Mouse (Mus musculus) liver, embryonic 12.5 days (tissue): ENCODE data around the gene Stx7. TPM values are rescaled to one million over a fixed set of nuclear protein-coding genes. Genes with fewer than 3 reads are reported as not detected.
"Not testable (repeated sequence)": the region's sequence is repeated elsewhere in the genome, so short reads cannot be mapped to it uniquely, and the experiment has no call there.

ENCODE experiments used
- ATAC-seq: fragments of 200-750 bp; cut with Nextera tagmentation; 2 replicates; pipeline ENCODE4 v1.8.0; 2017; ENCODE audit warnings: moderate number of reproducible peaks, mild to moderate bottlenecking, moderate library complexity
- H3K27ac ChIP-seq: fragments of 300-500 bp; sonication (generic); 2 replicates; pipeline ENCODE4 v1.5.1; 2016; ENCODE audit warnings: mild to moderate bottlenecking
- H3K27me3 ChIP-seq: fragments of 300-500 bp; sonication (generic); replicated peaks from 2 replicates; pipeline ENCODE4 v1.6.1; 2016; ENCODE audit warnings: mild to moderate bottlenecking, moderate library complexity
- H3K36me3 ChIP-seq: fragments of 300-500 bp; sonication (generic); 2 replicates; pipeline ENCODE4 v1.6.1; 2016; ENCODE audit warnings: mild to moderate bottlenecking, moderate library complexity
- H3K4me1 ChIP-seq: fragments of 300-500 bp; sonication (generic); 2 replicates; pipeline ENCODE4 v1.6.1; 2016
- H3K4me2 ChIP-seq: fragments of 300-500 bp; sonication (generic); 2 replicates; pipeline ENCODE4 v1.6.1; 2016; ENCODE audit warnings: mild to moderate bottlenecking, moderate library complexity
- H3K4me3 ChIP-seq: fragments of 300-500 bp; sonication (generic); 2 replicates; pipeline ENCODE4 v1.5.1; 2016; ENCODE audit warnings: mild to moderate bottlenecking, moderate library complexity
- H3K9ac ChIP-seq: fragments of 300-500 bp; sonication (generic); 2 replicates; pipeline ENCODE4 v1.6.1; 2016; ENCODE audit warnings: mild to moderate bottlenecking, moderate library complexity
- H3K9me3 ChIP-seq: fragments of 300-500 bp; sonication (generic); replicated peaks from 2 replicates; pipeline ENCODE4 v1.6.1; 2016; ENCODE audit warnings: mild to moderate bottlenecking, moderate library complexity
- WGBS: fragments of 180-500 bp; shearing (Covaris S2); methylation state at CpG from one replicate; pipeline ENCODE4 v1.1.7; 2016; ENCODE audit not compliant: insufficient replicate concordance; 5-methylcytosine and 5-hydroxymethylcytosine counted together
- polyA plus RNA-seq: library from polyadenylated mRNA; unstranded; fragments of >200 nt; fragmentation: Nextera tagmentation; extraction: Ambion mirVana; gene quantifications from 2 replicates; pipeline ENCODE4 v1.2.1, GENCODE M21; 2016

Gene Stx7
- polyA plus RNA-seq, result 34.0 TPM in 2 replicates

DNA sequence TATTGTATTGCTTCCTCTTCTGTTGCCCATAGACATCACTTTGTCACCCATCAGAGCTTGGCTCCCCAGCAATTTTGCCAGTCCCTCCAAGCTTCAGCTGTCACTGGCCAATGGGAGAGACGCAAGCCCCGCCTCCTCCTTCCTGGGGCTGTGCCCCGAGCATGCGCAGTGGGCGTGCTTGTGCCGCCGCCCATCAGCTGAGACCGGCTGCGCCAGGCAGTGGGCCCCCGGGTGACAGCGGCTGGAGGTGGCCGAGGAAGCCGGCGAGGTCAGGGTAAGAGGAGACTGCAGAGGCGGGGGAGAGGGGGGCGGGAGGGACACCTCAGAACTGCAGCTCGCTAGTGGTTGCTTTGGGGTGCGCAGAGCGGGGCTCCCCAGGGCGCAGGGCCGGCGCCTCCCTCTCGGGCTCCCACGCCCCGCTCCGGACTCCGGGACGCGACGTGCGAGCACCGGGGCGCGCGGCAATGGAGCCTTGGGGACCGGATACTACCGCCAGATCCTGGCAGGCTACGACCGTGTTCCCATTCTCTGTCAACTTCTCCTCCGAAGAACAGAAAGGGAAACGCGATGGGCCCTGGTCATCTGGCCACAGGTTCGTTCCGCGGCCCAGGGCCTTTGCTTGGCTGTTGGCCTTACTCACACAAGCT lies at the start of gene Stx7:
Gene Stx7, plus strand, starts transcription at position 168 of the 647 bp plus-strand sequence.
- Histone ChIP-seq H3K4me3 (peak within 1 kb of the TSS; percentile 78), H3K9me3 (no peaks in the 10 kb centered on the region), H3K4me1 (peaks cover 16% of the 10 kb centered on the region), H3K27me3 (no peaks in the 10 kb centered on the region), H3K4me2 (peak within 1 kb of the TSS; percentile 77), H3K36me3 (no peaks in the 10 kb centered on the region; the same call in 1 of the 2 replicates), H3K9ac (peak within 1 kb of the TSS; percentile 86), H3K27ac (peak within 1 kb of the TSS; percentile 81)
- WGBS, result under 1% methylated on average over 42 of the region's 45 CpGs
- ATAC-seq, result peak; percentile 98

DNA sequence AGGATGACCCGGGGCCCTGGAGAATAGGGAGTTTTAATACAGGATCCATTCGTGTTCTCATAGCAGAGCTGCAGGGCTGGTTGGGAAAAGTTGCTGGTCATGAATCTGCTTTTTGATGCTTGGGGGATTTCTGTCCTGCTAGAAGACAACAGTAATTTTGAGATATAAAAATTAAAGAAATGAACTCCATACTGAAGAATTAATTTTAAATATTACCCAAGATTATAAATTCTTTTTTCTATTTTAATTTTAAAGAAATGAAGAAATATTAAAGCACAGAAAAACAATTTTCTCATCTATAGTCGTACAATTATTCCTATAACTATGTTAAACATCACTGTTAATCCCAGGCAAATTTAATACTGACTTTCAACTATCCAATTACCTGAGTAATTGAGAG lies 47.3 kb upstream of the Stx7 start, which contains the start of gene Taar8c:
Gene Taar8c, minus strand, starts transcription at position 101 of the 400 bp plus-strand sequence.
- H3K4me1 ChIP-seq, H3K4me3 ChIP-seq, H3K9ac ChIP-seq, H3K36me3 ChIP-seq, H3K27me3 ChIP-seq, H3K4me2 ChIP-seq, ATAC-seq, H3K27ac ChIP-seq, H3K9me3 ChIP-seq: not testable (repeated sequence)
- WGBS, result 47% methylated on average over 1 of the region's 3 CpGs

DNA sequence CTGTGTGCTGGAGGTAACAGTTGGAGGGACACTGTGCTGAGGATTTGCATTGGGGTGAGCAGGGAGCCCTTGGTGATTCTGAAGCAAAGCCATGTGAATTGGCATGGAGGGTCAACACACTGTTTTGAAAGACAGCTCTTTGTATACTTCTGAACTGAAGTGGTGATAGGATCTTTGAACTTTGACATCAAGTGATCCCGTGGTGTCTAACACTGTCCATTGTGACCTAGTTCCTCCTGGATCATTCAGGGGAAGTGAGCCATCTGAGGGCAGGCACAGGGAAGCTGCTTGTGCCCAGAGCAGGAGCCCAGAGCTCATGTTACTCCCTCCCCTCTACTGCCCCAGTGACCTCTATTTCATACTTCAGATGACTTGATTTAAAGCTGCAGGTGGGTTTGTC lies 45.8 kb upstream of the Stx7 start:
- not testable (repeated sequence) for H3K27me3 ChIP-seq, H3K9ac ChIP-seq, H3K4me2 ChIP-seq, H3K4me3 ChIP-seq, H3K4me1 ChIP-seq, H3K9me3 ChIP-seq, H3K27ac ChIP-seq, H3K36me3 ChIP-seq
- WGBS, result 40% methylated on average over 1 of the region's 1 CpGs
- ATAC-seq, result peak; percentile 54

DNA sequence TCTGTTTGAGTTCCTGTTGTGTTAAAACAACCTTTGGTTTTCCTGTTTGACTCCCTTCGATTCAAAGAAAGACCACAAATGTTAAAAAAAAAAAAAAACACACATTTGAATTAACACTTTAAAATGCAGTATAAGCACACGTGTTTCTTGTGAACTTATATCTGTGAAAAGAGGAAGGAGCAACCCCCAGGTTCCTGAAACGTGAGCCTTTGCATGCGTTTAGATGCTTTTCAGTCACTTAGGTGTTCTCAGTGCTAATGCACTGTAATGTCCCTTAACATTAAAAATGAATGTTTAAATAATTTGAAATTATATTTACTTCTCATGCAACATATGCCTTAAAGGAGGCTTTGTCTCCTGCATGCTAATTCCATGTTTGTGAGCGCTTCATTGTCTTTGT lies 41.4 kb upstream of the Stx7 start:
- no peak overlapping the region for H3K4me3 ChIP-seq
- H3K27ac ChIP-seq, result no peak overlapping the region
- H3K4me1 ChIP-seq, result no peaks in the 10 kb centered on the region
- H3K36me3 ChIP-seq, result no peaks in the 10 kb centered on the region
- no peaks in the 10 kb centered on the region for H3K9me3 ChIP-seq
- H3K9ac ChIP-seq, result no peak overlapping the region
- ATAC-seq, result no peak
- H3K27me3 ChIP-seq, result no peaks in the 10 kb centered on the region
- H3K4me2 ChIP-seq, result no peak overlapping the region
- 31% methylated on average over 5 of the region's 5 CpGs for WGBS

DNA sequence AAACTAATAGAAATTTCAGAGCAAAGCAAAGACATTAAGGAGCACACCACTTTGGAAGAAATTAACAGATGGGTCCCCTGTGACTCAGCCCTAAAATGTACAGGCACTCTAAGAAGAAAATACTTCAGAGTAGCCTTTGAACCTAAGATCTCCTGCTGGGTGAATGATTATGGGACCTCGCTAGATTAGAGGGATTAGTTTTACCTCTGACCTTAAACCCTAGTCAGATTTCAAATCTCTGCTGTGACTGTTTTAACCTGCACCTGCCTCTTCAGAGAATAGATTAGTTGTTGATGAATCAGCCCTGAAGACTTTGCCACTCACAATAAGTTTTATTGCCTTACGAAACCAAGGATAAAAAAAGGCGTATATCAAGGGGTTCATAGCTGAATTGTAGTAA lies 40.9 kb upstream of the Stx7 start:
- no peaks in the 10 kb centered on the region for H3K36me3 ChIP-seq
- H3K9me3 ChIP-seq, result no peaks in the 10 kb centered on the region
- H3K27me3 ChIP-seq, result no peaks in the 10 kb centered on the region
- 68% methylated on average over 3 of the region's 3 CpGs for WGBS
- H3K27ac ChIP-seq, result no peak overlapping the region
- H3K4me1 ChIP-seq, result no peaks in the 10 kb centered on the region
- ATAC-seq, result no peak
- no peak overlapping the region for H3K4me3 ChIP-seq
- H3K4me2 ChIP-seq, result no peak overlapping the region
- no peak overlapping the region for H3K9ac ChIP-seq

DNA sequence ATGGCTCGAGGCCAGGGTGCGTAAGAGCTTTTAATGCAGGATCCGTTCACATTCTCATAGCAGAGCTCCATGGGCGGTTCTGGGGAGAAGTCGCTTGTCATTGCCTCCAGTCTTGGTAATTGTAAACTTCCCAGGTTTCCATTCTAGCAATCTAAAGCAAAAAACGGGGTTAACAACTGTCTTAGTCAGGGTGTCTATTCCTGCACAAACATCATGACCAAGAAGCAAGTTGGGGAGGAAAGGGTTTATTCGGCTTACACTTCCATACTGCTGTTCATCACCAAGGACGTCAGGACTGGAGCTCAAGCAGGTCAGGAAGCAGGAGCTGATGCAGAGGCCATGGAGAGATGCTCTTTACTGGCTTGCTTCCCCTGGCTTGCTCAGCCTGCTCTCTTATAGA lies 39.7 kb upstream of the Stx7 start, which contains the start of gene Taar9:
Gene Taar9, minus strand, starts transcription at position 101 of the 400 bp plus-strand sequence.
- not testable (repeated sequence) for H3K4me3 ChIP-seq, H3K9me3 ChIP-seq, H3K4me2 ChIP-seq, H3K27ac ChIP-seq, H3K9ac ChIP-seq, H3K4me1 ChIP-seq, H3K27me3 ChIP-seq, H3K36me3 ChIP-seq, ATAC-seq
- 77% methylated on average over 8 of the region's 8 CpGs for WGBS

DNA sequence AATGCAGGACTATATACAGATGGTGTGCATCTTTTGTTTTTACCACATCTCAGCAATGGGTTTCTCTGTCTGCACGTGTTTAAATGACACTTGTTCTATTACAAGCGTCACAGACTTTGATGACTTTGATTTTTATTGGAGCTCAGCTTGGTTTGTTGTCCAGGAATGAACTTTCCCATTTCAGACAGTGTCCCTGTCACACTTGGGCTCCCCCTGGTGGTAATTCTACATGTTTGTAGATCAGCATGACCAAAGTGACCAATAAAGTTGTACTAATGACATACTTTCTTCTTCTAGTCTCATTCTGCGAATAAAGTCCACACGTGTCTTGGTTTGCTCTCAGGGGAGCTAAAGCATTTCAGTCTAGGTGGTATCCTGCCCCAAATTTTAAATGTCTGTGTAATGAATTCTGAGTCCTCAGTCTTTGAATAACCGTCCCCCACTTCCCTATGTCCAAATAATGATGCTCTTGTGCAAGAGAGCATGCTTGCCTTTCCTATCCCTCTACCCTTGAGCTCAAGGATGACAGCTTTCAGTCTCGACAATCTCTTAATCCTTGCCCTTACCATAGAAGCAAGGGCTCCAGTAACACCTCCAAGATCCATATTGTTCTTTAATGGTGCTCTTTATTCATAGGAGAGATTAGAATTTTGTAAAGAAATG lies 37.9 kb upstream of the Stx7 start:
- ATAC-seq, result no peak
- Histone ChIP-seq H3K27ac (no peak overlapping the region), H3K9me3 (no peaks in the 10 kb centered on the region; the same call in 1 of the 2 replicates), H3K4me2 (no peak overlapping the region), H3K9ac (no peak overlapping the region), H3K27me3 (no peaks in the 10 kb centered on the region), H3K4me3 (no peak overlapping the region), H3K36me3 (no peaks in the 10 kb centered on the region), H3K4me1 (no peaks in the 10 kb centered on the region)
- WGBS, result 34% methylated on average over 6 of the region's 6 CpGs

DNA sequence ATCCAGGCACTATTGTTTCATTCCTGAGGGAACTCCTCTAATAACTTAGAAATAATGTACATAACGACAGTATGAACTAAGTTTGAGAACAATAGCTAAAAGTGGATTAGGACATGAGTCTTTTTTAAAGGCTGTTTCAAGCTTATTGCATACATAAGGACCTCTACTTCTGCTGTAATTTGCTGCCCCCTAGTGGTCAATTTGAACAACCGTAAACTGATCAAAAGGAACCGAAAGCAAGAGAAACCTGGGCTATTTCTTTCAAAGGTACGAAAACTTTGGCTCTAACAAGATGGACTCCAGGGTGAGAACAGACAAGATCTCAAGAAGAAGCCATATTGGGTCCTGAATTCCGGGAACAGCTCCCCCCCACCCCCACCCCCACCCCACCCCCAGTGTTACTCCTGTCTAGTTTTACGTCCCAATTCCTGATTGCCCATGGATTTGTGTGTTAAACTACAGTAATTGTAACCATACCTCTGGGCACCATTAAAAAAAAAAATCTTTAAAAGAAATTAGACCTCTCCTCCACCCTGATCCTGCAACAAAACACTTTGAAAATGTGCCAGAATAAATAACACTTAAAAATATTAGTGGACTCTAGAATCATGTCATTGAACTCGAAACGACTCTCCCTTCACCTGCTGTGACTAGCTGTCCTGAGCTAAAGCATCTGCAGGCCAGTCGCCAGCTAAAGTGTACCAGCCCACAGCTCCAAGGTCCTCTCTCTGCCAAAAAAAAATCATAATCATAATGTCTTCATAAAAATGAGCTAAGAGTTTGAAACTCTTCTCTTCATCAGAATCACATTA lies 17.4 kb upstream of the Stx7 start:
- Histone ChIP-seq H3K9ac (peak overlapping the region; percentile 39; the same call in 1 of the 2 replicates), H3K4me3 (peak overlapping the region; percentile 42), H3K4me1 (peaks cover 41% of the 10 kb centered on the region), H3K27me3 (no peaks in the 10 kb centered on the region), H3K9me3 (no peaks in the 10 kb centered on the region), H3K27ac (no peak overlapping the region), H3K36me3 (no peaks in the 10 kb centered on the region), H3K4me2 (peak overlapping the region; percentile 62)
- WGBS, result 28% methylated on average over 9 of the region's 9 CpGs
- peak; percentile 73 for ATAC-seq

DNA sequence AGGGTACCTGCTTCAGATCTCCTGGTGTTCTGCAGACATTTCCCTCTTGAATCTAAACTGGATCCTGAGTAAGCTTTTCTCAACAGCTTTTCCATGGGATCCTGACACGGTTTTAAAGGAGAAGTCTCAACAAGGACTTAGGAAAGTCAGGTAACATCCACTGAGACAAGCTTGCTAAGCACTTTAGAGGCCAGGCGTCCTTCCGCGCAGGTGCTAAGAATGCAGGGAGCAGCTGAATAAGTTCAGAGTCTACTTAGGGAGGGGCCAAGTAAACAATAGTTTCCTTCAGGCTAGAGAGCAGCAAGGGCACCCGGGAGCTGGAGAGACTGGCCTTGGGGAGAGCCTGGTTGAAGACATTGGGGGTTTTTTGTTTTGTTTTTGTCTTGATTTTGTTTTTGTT lies 16.8 kb upstream of the Stx7 start:
- H3K4me1 ChIP-seq, result peaks cover 41% of the 10 kb centered on the region
- no peak overlapping the region for H3K4me3 ChIP-seq
- no peak overlapping the region for H3K27ac ChIP-seq
- H3K9me3 ChIP-seq, result no peaks in the 10 kb centered on the region
- 43% methylated on average over 5 of the region's 5 CpGs for WGBS
- H3K4me2 ChIP-seq, result peak overlapping the region; percentile 62
- H3K9ac ChIP-seq, result no peak overlapping the region
- no peaks in the 10 kb centered on the region for H3K27me3 ChIP-seq
- H3K36me3 ChIP-seq, result no peaks in the 10 kb centered on the region
- ATAC-seq, result no peak

DNA sequence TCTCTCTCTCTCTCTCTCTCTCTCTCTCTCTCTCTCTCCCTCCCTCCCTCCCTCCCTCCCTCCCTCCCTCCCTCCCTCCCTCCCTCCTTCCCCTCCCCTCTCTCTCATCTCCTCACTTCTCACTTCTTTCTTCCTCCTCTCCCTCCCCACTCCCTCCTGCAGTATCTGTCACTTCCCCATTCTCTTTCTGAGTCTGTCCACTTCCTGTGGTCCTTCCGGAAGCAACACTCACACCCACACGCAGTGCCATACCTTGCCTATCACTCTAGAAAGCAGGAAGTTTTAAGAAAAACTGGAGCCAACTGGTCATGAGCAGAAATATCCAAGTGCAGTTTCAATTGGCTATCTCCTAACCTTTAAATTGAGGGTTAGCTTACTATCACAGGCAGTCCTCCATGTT lies 16.0 kb upstream of the Stx7 start:
- H3K36me3 ChIP-seq, result no peaks in the 10 kb centered on the region
- H3K4me3 ChIP-seq, result no peak overlapping the region
- H3K9ac ChIP-seq, result no peak overlapping the region
- H3K9me3 ChIP-seq, result no peaks in the 10 kb centered on the region
- 8% methylated on average over 2 of the region's 2 CpGs for WGBS
- H3K4me1 ChIP-seq, result peaks cover 41% of the 10 kb centered on the region
- no peaks in the 10 kb centered on the region for H3K27me3 ChIP-seq
- no peak overlapping the region; the same call in 1 of the 2 replicates for H3K4me2 ChIP-seq
- no peak for ATAC-seq
- 0 out of 2 replicates have a peak overlapping the region, but pooled peaks have one; percentile 16 for H3K27ac ChIP-seq

DNA sequence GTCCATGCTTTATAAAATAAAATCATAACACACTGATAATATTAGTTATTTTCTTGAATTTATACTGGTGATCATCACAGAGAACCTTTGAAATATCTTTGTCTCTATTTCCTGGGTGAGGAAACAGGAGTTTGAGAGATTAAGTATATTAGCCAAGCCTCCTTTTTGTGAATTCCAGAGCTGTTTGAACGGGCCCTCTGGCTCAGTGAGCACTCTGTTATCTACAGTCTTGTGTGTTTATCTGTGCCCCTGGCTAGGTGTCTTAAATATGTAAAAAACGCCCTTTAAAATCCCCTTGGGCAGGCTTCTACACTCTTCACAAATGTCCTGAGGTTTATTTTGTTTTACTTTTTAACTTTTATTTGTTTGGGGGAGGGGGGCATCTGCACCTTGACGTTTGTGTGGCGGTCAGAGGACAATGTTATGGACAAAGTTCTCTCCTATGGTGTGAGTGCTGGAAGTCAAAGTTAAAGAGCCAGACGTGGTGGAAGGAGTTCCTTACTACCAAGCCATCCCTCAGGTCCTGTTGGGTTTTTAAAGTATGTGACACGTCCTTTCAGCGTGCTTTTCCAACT lies 14.9 kb upstream of the Stx7 start:
- Histone ChIP-seq H3K4me2 (peak overlapping the region; percentile 3; the same call in 1 of the 2 replicates), H3K36me3 (no peaks in the 10 kb centered on the region), H3K27me3 (no peaks in the 10 kb centered on the region), H3K4me1 (peaks cover 41% of the 10 kb centered on the region), H3K9ac (no peak overlapping the region), H3K9me3 (no peaks in the 10 kb centered on the region), H3K4me3 (no peak overlapping the region), H3K27ac (no peak overlapping the region)
- 43% methylated on average over 7 of the region's 7 CpGs for WGBS
- peak; percentile 53; the same call in 1 of the 2 replicates for ATAC-seq
